Mouse (Mus musculus) left cerebral cortex, postnatal 14 days (tissue): ENCODE results near the gene Tspan9. TPM values are rescaled to one million over a fixed set of nuclear protein-coding genes. Genes with fewer than 3 reads are reported as not detected.
A peak's percentile ranks its signal among the peaks of the same experiment; 100 is the strongest.

ENCODE experiments used
- DNase-seq, 2 experiments: peaks; one replicate each; pipeline ENCODE4 v3.0.0; 2021 to 2022; ENCODE audit warnings: low spot score in 2 of 2, mixed read lengths in 1 of 2
- intact Hi-C: fragments of 180-260 bp; cut with DNase I; formaldehyde crosslinking; loops from one replicate; pipeline ENCODE4 v1.15.1; 2025
- total RNA-seq, 2 experiments: library from RNA; stranded (reverse); gene quantifications; 2 replicates each; pipeline ENCODE4 v1.2.3; 2021

The Tspan9 gene
- total RNA-seq, 2 experiments from 2014 or later = 71.3 to 77.5 TPM

- intact Hi-C loops = no loop called here
- DNase-seq = no peak
Observed at GRCm38 (mm10) chr6:127976695-127977094, 166.7 kb downstream of the Tspan9 start.

GRCm38 (mm10) chr6:127974000-127974399 lies 169.4 kb downstream of the Tspan9 start:
- intact Hi-C loops = no loop called here
- DNase-seq = no peak

GRCm38 (mm10) chr6:127973553-127973952 lies 169.8 kb downstream of the Tspan9 start:
- no peak for DNase-seq
- intact Hi-C loops = no loop called here

- no peak for DNase-seq
- intact Hi-C loops = loop anchor here (2.0 kb wide), 2 partner anchors 61 to 173 kb away; no protein-coding TSS in a partner anchor
Observed at GRCm38 (mm10) chr6:127971931-127972330, 171.5 kb downstream of the Tspan9 start.

- no peak for DNase-seq
- intact Hi-C loops = loop anchor here (1.0 to 2.0 kb wide), 3 partner anchors 62 to 174 kb away; no protein-coding TSS in a partner anchor
Observed at GRCm38 (mm10) chr6:127970848-127971247, 172.5 kb downstream of the Tspan9 start.

- intact Hi-C loops = loop anchor here (1.0 to 2.0 kb wide), 3 partner anchors 63 to 175 kb away; no protein-coding TSS in a partner anchor
- peak; percentile 85 to 88 for DNase-seq
Observed at GRCm38 (mm10) chr6:127970120-127970519, 173.3 kb downstream of the Tspan9 start.

GRCm38 (mm10) chr6:127969709-127970108 lies 173.7 kb downstream of the Tspan9 start:
- intact Hi-C loops = loop anchor here (1.0 to 2.0 kb wide), 3 partner anchors 63 to 175 kb away; no protein-coding TSS in a partner anchor
- DNase-seq = no peak

GRCm38 (mm10) chr6:127965497-127965896 lies 177.9 kb downstream of the Tspan9 start:
- intact Hi-C loops = no loop called here
- peak; percentile 72 to 83 for DNase-seq

GRCm38 (mm10) chr6:127960203-127960602 lies 183.2 kb downstream of the Tspan9 start:
- intact Hi-C loops = no loop called here
- no peak for DNase-seq

- intact Hi-C loops = no loop called here
- no peak for DNase-seq
Observed at GRCm38 (mm10) chr6:127956172-127956571, 187.2 kb downstream of the Tspan9 start.

GRCm38 (mm10) chr6:127953071-127953470 lies 190.3 kb downstream of the Tspan9 start:
- intact Hi-C loops = no loop called here
- DNase-seq = no peak

- intact Hi-C loops = loop anchor here (5.0 kb wide), 2 partner anchors 183 to 408 kb away; partner anchors contain the start of gene Prmt8
Observed at GRCm38 (mm10) chr6:127949885-127950284, 193.5 kb downstream of the Tspan9 start.

GRCm38 (mm10) chr6:127948656-127949055 lies 194.7 kb downstream of the Tspan9 start:
- intact Hi-C loops = loop anchor here (5.0 kb wide), 2 partner anchors 181 to 406 kb away; partner anchors contain the start of gene Prmt8
- DNase-seq = no peak

More at GRCm38 (mm10) chr6:127949885-127950284, 193.5 kb downstream of the Tspan9 start:
- DNase-seq = no peak

GRCm38 (mm10) chr6:127945725-127946124 lies 197.7 kb downstream of the Tspan9 start:
- intact Hi-C loops = loop anchor here (5.0 kb wide), 2 partner anchors 178 to 403 kb away; partner anchors contain the start of gene Prmt8
- peak; percentile 84 to 85 for DNase-seq

- DNase-seq = no peak
- intact Hi-C loops = no loop called here
Observed at GRCm38 (mm10) chr6:127942421-127942820, 201.0 kb downstream of the Tspan9 start.

- DNase-seq = no peak
- intact Hi-C loops = loop anchor here (5.0 kb wide), 1 partner anchor 313 kb away; no protein-coding TSS in a partner anchor
Observed at GRCm38 (mm10) chr6:127935105-127935504, 208.3 kb downstream of the Tspan9 start.

- DNase-seq = no peak
- intact Hi-C loops = no loop called here
Observed at GRCm38 (mm10) chr6:127933841-127934240, 209.6 kb downstream of the Tspan9 start.

- no peak for DNase-seq
- intact Hi-C loops = no loop called here
Observed at GRCm38 (mm10) chr6:127932697-127933096, 210.7 kb downstream of the Tspan9 start.

- intact Hi-C loops = no loop called here
Observed at GRCm38 (mm10) chr6:127928682-127929081, 214.7 kb downstream of the Tspan9 start.

GRCm38 (mm10) chr6:127925915-127926314 lies 217.5 kb downstream of the Tspan9 start:
- intact Hi-C loops = no loop called here
- peak; percentile 74 to 76 for DNase-seq

More at GRCm38 (mm10) chr6:127928682-127929081, 214.7 kb downstream of the Tspan9 start:
- DNase-seq = no peak

- DNase-seq = peak; percentile 29 to 41
- intact Hi-C loops = loop anchor here (5.0 kb wide), 2 partner anchors 157 to 307 kb away; partner anchors contain the start of gene Prmt8
Observed at GRCm38 (mm10) chr6:127924750-127925149, 218.6 kb downstream of the Tspan9 start.
